Mouse (Mus musculus): ENCODE data around the gene Gabarapl2. TPM values are rescaled to one million over a fixed set of nuclear protein-coding genes. Genes with fewer than 3 reads are reported as not detected.

Gene Gabarapl2
- polyA plus RNA-seq (2012; rRNA removed), result 190 and 193 TPM in 2 replicates

GRCm38 (mm10) chr8:111940171-111941100 lies at the start of gene Gabarapl2:
TSS of gene Gabarapl2 (plus strand) at chr8:111940703.

GRCm38 (mm10) chr8:111909621-111910450 lies 30.7 kb upstream of the Gabarapl2 start, which contains the start of gene Chst5:
TSS of gene Chst5 (minus strand) at chr8:111910447.

GRCm38 (mm10) chr8:111933348-111934076 lies 7.0 kb upstream of the Gabarapl2 start, which contains the start of gene Tmem231:
TSS of gene Tmem231 (minus strand) at chr8:111933881.

GRCm38 (mm10) chr8:111992013-111992702 lies 51.7 kb downstream of the Gabarapl2 start, which contains the start of gene Adat1:
TSS of gene Adat1 (minus strand) at chr8:111992302.

Other genes with a start within 250 kb of the Gabarapl2 start
- gene Ctrb1, start 249.7 kb upstream of the Gabarapl2 start, polyA plus RNA-seq (2012; rRNA removed), result 0.11 and 0.13 TPM in 2 replicates
- 63.9 and 69.9 TPM in 2 replicates for gene Bcar1, start 196.9 kb upstream of the Gabarapl2 start, polyA plus RNA-seq (2012; rRNA removed)
- gene Cfdp1, start 86.4 kb upstream of the Gabarapl2 start, polyA plus RNA-seq (2012; rRNA removed), result 109 and 122 TPM in 2 replicates
- gene Tmem170, start 64.0 kb upstream of the Gabarapl2 start, polyA plus RNA-seq (2012; rRNA removed), result 3.0 and 3.2 TPM in 2 replicates
- gene Chst5, start 30.3 kb upstream of the Gabarapl2 start, polyA plus RNA-seq (2012; rRNA removed), result 2.4 and 2.8 TPM in 2 replicates
- gene Tmem231, start 6.8 kb upstream of the Gabarapl2 start, polyA plus RNA-seq (2012; rRNA removed), result 15.7 and 16.3 TPM in 2 replicates
- 8.8 and 9.1 TPM in 2 replicates for gene Adat1, start 51.6 kb downstream of the Gabarapl2 start, polyA plus RNA-seq (2012; rRNA removed)
- 105 and 109 TPM in 2 replicates for gene Kars, start 70.6 kb downstream of the Gabarapl2 start, polyA plus RNA-seq (2012; rRNA removed)
- 38.0 and 41.3 TPM in 2 replicates for gene Terf2ip, start 70.7 kb downstream of the Gabarapl2 start, polyA plus RNA-seq (2012; rRNA removed)
- 0.05 and 0.08 TPM in 2 replicates for gene Gm6793, start 74.3 kb downstream of the Gabarapl2 start, polyA plus RNA-seq (2012; rRNA removed)

Data from central nervous system, embryonic 18 days (tissue).